Mouse (Mus musculus) urinary bladder, postnatal 0 days (tissue): ENCODE data around the gene Hsf2bp. TPM values are rescaled to one million over a fixed set of nuclear protein-coding genes. Genes with fewer than 3 reads are reported as not detected.

Experiments
- polyA plus RNA-seq: library from polyadenylated mRNA; unstranded; fragments of >200 nt; fragmentation: Nextera tagmentation; extraction: Ambion mirVana; gene quantifications from 2 replicates; pipeline ENCODE4 v1.2.1, GENCODE M21; 2015

Hsf2bp gene
- 3.2 and 3.3 TPM in 2 replicates for polyA plus RNA-seq

DNA sequence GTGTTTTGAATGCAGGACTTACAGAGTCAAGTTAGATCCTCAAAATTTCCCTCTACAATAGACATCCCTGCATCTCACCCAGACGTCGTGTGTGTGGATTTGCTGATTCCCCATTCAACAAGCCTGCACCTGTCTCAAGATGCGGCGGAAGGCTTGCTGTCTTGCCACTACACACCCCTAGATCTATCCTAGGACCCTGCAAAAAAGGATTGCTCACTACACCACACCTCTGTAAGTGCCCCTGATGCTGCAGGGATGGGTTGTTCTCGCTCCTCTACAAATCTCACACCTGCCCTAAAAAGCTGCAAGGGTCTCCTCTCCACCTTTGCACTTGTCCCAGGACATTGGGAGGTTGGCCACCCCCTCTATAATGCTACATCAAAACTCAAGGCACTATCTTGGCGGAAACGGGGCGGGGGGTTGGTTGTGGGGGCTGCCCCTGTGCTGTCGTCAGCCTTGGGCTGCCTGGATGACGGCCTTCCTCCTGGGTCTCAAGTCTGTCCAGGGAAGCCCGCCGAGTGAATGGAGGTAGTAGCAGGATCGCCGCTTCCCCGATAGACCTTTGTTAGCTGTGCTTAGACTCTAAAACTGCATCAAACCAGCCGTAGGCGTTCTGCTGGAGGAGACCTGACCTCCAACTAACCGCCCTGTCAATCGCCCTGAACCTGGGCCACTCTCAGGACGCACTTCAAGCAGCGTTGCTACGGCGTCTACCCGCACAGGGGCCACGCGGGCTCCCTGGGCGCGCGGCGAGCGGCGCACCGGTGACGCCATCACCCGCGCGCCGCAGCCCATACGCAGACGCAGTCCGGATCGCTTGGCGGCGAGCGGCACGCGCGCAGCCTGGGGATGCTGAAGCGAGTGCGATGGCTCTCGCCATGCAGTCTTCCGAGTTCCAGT lies at the start of gene Hsf2bp, which contains the start of gene Rrp1b:
TSS of gene Hsf2bp (minus strand) at position 741 of the 900 bp plus-strand sequence.
TSS of gene Rrp1b (plus strand) at position 492 of the 900 bp plus-strand sequence.

Other genes starting within 250 kb of the Hsf2bp start
- 24.7 and 26.0 TPM in 2 replicates for gene Sik1, start 180.5 kb downstream of the Hsf2bp start, polyA plus RNA-seq
- gene Rrp1b, start 249 bp downstream of the Hsf2bp start, polyA plus RNA-seq, result 21.4 and 29.5 TPM in 2 replicates
- gene Notch3, start 130.5 kb upstream of the Hsf2bp start, polyA plus RNA-seq, result 3.0 and 3.3 TPM in 2 replicates
- 1.2 and 1.4 TPM in 2 replicates for gene Ephx3, start 153.2 kb upstream of the Hsf2bp start, polyA plus RNA-seq
- gene Brd4, start 248.4 kb upstream of the Hsf2bp start, polyA plus RNA-seq, result 35.7 and 41.3 TPM in 2 replicates